Mouse (Mus musculus) left cerebral cortex, postnatal 36 days (tissue): Measurements from ENCODE around the gene Pagr1b. TPM values are rescaled to one million over a fixed set of nuclear protein-coding genes. Genes with fewer than 3 reads are reported as not detected.

ENCODE experiments used
- DNase-seq, 2 experiments: peaks; one replicate each; pipeline ENCODE4 v3.0.0; 2021 to 2022; ENCODE audit warnings: low spot score in 2 of 2, mixed read lengths in 1 of 2
- intact Hi-C: fragments of 180-260 bp; cut with DNase I; formaldehyde crosslinking; loops from one replicate; pipeline ENCODE4 v1.15.1; 2025
- total RNA-seq, 2 experiments: library from RNA; stranded (reverse); gene quantifications; 2 replicates each; pipeline ENCODE4 v1.2.3; 2021

Pagr1b gene
- under 1 TPM in 1 of 2 experiments, not detected in 1; 0.99 TPM for total RNA-seq

GRCm38 (mm10) chr7:127016481-127016485 is at the start of gene Pagr1b:
Pagr1b (minus strand) TSS chr7:127016484.
- no peak for DNase-seq
- intact Hi-C loops: loop anchor here (2.0 to 5.0 kb wide), 3 partner anchors 39 to 129 kb away; partner anchors contain the start of genes Cdiptos and Sez6l2

DNA sequence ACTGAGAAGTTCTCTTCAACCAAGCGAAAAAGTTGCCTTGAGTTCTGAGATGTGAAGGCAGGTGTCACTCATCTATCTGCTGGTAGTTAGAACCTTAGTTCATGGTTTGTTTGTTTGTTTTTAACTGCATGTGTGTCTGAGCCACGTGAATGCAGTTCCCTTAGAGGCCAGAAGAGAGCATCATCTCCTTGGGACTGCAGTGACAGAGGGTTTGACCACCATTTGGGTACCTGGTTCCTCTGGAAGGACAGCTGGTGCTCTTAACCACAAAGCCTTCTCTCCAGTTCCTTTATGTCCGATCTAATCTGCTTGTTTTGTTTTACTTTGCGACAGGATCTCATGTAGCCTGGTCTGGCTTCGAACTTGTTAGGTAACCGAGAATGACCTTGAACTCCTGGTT is 49.3 kb upstream of the Pagr1b start:
- intact Hi-C loops: loop anchor here (10.0 kb wide), 1 partner anchor 109 kb away; no protein-coding TSS in a partner anchor
- no peak for DNase-seq

DNA sequence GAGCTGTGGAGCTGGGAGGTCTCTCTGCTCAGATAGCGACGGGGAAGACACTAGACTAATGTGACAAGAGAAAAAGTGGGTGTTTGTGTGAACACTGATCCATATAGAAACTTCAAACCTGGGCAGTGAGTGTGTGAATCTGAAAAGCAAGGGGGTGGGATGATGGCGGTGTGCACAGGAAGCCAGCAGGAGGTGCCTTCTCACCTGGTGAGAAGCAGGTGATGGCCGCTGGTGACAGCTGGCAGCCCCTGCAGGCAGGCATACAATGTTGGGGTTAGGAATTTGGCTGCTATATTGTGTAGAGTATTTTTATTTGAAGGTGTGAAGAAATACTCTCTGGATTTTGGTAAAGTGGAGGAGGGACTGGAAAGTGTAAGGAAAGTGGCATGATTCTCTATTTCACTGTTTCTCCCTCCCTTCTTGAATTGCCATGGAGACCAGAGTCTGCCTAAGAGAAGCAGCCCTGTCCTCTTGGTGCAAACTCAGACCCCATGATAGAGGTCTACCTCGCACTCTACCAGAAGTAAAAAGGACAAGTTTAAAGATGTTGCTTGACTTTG is 38.8 kb upstream of the Pagr1b start:
- peak; percentile 7 to 31 for DNase-seq
- intact Hi-C loops: no loop called here

- peak; percentile 84 to 88 for DNase-seq
- intact Hi-C loops: no loop called here
Observed at GRCm38 (mm10) chr7:127041851-127042672, 25.8 kb upstream of the Pagr1b start, which contains the start of gene Kif22. Kif22 (minus strand) TSS chr7:127042471.

GRCm38 (mm10) chr7:127031244-127031643 is 15.0 kb upstream of the Pagr1b start:
- intact Hi-C loops: no loop called here
- no peak for DNase-seq

DNA sequence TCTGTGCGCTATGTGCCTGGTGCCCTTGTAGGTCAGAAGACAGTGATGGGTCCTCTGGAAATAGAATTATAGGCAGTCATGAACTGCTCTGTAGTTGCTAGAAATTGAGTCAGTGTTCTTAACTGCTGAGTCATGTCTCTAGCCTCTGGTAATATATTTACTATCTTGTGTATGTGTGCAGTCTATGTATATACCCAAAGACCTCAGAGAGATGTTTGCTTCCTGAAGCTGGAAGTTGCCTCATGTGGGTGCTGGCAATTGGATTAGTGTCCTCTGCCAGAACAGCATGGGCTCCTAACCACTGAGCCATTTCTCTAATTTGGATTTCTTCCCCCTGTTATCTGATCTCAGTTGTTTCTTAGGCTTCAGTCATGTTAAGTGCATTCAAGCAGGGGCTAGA is 13.9 kb upstream of the Pagr1b start:
- DNase-seq: no peak
- intact Hi-C loops: no loop called here

DNA sequence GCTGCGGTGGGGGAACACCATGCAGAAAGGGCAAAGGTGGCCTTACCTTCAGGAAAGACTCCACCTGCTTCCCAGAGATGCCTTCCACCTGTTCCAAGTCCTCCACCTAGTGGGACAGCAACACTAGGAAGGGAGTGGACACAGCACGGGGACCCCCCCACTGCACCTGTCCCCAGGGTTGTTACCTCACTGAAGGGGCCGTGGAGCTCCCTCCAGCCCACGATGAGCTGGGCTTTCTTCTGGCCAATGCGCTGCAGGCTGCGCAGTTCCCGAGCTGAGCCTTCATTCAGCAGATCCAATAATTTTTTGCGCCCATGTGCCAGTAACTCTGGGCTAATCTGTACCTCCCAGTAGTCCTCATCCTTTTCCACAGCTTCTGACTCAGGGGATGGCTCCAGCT is 11.6 kb upstream of the Pagr1b start:
- peak in 1 of 2 experiments; percentile 31 for DNase-seq
- intact Hi-C loops: loop anchor here (5.0 kb wide), 2 partner anchors 74 to 146 kb away; partner anchors contain the start of gene Taok2

DNA sequence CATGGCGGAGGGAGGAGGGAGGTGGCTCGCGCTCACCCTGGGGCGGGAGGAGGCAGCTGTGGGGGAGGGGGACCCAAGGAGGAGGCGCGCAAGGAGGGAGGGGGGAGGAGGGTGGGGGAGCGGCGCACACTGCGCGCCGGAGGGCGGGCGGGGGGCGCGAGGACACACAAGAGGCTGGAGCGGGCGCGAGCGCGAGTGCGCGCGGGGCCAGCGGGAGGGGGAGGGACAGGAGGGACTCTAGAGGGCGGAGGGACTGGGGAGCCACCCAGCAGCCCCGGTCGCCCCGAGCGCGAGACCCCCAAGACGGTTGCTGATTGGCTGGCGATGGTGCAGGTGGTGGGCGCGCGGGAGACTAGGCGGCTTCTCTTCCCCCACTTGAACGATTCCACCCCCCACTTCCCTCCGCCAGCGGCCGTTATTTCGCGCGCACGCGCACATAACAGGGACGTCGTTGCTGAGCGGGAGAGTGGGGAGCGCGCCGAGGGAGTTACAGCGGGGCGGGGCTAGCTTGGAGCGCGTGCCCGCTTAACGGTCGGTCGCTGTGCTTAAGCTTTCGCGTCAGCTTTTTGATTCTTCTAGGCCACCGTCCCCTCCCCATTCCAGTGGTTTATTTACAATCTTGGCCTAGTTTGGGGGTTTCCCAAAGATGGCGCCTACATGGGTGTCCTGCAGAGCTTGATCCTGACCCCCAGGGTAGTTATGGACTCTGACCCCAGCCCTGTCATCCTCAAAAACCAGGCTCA is 10.9 kb upstream of the Pagr1b start, which contains the start of gene Maz:
Gene Maz (minus strand): TSS at position 54 of the 743 bp plus-strand sequence.
- DNase-seq: peak; percentile 100
- intact Hi-C loops: loop anchor here (5.0 kb wide), 2 partner anchors 75 to 145 kb away; partner anchors contain the start of gene Taok2

DNA sequence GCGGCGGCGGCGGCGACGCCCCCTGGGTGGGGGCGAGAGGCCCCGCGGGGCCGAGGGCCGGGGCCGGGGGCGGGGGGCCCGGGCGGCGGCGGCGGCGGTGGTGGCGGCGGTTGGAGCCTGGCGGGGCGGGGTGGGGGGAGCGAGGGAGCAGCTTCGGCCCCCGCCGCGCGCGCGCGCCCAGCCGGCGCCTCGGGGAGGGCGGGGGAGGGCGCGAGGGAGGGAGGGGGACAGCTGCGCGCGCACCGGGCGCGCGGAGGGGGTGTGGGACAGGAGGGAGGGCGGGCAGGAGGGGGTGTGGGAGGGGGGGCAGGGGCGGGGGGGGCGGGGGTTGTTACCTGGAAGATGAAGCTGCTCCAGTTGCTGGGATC is 10.3 kb upstream of the Pagr1b start:
- intact Hi-C loops: loop anchor here (5.0 kb wide), 2 partner anchors 76 to 144 kb away; partner anchors contain the start of gene Taok2
- DNase-seq: no peak

DNA sequence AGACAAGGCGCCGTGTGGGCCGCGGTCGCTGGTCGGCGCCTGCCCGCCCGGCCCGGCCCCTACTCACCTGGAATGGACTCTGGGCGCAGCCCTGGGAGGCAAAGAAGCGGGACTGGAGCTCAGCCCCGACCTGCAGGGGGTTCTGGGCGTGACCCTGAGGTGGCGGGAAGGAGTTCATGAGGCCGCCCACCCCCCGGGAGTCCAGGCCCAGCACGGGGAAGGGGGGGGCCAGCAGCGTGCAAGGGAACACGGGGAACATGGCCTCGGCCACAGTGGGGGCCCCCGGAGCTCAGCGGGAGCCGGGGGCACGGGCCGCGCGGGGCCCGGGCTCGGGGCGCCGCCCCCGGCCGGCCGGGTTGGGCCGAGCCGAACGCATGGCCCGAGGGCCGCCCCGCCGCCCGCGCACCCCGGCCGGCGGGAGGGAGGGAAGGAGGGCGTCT is 9.9 kb upstream of the Pagr1b start:
- intact Hi-C loops: loop anchor here (5.0 kb wide), 2 partner anchors 76 to 144 kb away; partner anchors contain the start of gene Taok2
- peak; percentile 53 to 68 for DNase-seq

DNA sequence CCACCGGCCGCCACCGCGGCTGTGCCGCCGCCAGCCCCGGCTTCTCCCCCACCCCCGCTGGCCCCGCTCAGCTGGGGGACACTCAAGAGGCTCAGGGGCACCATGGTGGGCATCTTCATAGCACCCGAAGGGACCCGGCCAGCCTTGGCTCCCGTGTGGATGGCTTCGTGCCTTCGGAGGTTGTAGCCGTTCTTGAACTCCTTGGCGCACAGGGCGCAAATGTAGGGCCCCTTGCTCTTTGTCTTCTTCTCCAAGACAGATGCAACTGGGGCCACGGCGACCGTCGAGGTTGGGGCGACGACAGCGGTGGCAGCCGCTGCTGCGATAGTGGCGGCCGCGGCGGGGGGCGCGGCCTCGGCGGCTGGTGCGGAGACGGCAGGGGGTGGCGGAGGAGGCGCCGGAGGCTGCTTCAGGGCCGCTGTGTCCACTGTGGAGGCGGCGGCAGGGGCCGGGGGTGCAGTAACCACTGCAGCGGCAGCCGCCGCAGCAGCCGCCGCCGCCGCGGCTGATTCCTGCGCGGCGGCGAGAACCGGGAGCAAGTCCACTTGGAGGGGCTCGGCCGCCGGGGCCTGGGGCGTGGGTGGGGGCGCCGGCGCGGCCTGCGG is 9.4 kb upstream of the Pagr1b start:
- DNase-seq: peak in 1 of 2 experiments; percentile 65
- intact Hi-C loops: loop anchor here (5.0 kb wide), 2 partner anchors 77 to 143 kb away; partner anchors contain the start of gene Taok2

- peak; percentile 84 to 85 for DNase-seq
- intact Hi-C loops: loop anchor here (5.0 kb wide), 2 partner anchors 77 to 143 kb away; partner anchors contain the start of gene Taok2
Observed at GRCm38 (mm10) chr7:127024755-127025555, 8.7 kb upstream of the Pagr1b start.

DNA sequence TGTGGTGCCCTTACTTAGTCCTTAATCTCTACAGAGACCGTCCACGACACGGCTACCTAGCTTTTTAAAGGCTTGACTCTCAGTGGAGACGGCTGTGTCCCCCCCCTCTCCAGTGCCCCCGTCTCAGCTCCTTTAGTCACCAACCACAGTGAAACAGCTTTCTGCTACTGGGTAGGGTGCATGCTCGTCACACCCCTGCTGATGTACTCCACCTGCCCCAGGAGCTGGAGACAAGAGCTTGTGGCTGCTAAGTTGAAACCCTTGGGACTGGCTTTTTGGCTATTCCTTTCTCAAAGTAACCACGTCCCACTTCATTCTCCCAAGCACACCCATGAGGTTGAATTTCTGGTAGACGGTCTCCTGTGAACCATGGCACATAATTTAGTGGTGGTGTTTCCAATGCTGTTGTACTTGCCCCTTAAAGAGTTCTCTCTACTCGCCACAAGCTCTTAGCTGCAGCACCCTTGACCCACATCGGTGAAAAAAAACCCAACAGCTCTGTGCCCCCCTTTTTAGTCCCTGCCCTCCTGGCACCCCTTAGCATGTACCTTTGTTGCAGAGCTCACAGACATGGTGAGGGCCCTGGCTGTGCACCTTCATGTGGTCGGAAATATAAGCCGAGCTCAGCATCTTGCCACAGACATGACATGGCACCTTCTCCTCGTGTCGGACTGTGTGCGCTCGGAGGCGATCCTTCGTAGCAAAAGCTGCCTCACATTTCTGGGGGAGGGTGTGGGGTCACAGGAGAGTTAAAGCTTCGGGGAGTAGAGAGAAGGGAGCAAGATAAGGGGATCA is 7.8 kb upstream of the Pagr1b start:
- DNase-seq: no peak
- intact Hi-C loops: no loop called here

DNA sequence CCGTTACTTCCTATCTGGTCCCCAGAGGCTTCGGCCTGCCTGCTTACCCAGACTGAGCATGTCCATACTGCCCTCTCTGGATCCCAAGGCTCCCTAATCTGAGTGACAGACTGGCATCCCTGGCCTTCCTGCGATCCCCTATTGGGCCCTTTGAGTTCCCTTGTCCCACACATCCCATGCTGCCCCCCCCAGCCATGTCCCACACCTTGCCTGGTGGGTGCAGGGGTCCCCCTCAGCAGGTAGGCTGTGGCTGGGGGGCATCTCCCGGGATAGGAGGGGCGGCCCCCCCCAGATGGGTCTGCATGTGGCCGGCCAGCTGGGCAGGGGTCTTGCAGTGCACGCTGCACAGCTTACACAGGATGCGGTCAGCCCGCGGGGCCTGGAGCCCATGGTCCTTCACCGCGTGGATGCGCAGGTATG is 7.0 kb upstream of the Pagr1b start:
- DNase-seq: no peak
- intact Hi-C loops: no loop called here

DNA sequence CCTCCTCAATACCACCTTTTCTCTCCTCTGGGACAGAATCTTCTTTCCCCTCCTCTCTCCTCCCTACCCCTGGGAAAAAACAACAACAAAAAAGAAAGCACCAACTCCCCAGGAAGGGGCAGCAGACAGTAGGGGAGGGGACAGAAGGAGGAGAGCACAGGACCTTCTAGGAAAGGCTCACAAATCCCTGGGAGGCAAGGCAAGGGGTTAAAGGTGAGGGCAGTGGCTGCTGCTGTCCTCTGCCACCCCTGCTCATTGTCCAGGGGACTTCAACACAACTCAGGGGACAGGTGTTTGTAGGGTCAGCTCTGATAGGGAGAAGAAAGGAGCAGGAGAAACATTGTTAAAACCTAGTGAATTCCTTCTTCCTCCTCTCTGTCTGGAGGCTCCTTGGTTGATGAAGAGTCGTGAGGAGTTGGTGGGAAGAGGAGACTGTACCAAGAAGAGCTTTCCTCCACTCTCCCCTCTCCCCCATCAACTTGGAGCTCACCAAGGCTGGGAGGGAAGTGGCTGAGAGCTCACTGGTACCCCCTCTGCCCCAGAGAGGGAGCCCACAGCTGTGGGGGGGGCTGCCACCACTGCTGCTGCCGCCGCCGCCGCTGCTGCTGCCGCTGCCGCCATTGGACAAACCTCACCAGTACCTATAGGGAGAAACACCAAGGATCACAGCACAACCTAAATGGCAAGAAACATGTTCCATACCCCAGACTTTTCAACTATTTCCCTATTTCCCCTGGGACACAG is 6.4 kb upstream of the Pagr1b start:
- intact Hi-C loops: no loop called here
- peak in 1 of 2 experiments; percentile 28 for DNase-seq

GRCm38 (mm10) chr7:127021563-127022527 is 5.6 kb upstream of the Pagr1b start:
- no peak for DNase-seq
- intact Hi-C loops: no loop called here
